Mouse (Mus musculus): ENCODE results near the gene Stx4a. TPM values are rescaled to one million over a fixed set of nuclear protein-coding genes. Genes with fewer than 3 reads are reported as not detected.
A peak's percentile ranks its signal among the peaks of the same experiment; 100 is the strongest.

Gene Stx4a
- polyA plus RNA-seq, 1 experiment from 2014 or later: 39.1 TPM

DNA sequence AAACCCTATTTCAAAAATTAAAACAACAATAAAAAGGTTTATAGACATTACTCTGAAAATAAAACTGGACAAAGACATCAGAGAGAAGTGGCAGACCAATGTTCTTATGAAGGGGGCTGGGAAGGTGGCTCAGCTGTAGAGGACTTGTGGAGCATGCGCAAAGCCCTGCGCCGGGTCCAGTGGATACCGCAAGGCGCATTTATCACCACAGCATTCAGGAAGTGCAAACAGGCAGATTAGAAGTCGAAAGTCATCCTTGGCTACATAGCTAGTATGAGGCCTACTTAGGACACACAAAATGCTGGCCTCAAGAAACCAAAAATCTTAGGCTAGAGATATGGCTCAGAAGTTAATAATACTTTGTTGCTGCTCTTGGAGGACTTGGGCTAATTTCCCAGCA is 34.2 kb downstream of the Stx4a start:
- H3K9me3 ChIP-seq (replicated peaks; ENCODE audit: low read length): no peaks in the 10 kb centered on the region
- H3K4me2 ChIP-seq (ENCODE audit: low read length): no peak overlapping the region
- no peak overlapping the region for H3K4me3 ChIP-seq (replicated peaks; ENCODE audit: low read depth, low read length)
- no peak overlapping the region for H3K27ac ChIP-seq
- TF ChIP-seq CTCF (IDR thresholded peaks at IDR 0.05; ENCODE audit: low read depth): no peak
- WGBS: 89% methylated on average over 6 of the region's 6 CpGs
- DNase-seq (ENCODE audit: low spot score) (no peak), ATAC-seq (replicated peaks; ENCODE audit: low FRiP score, low read depth) (no peak)
- no peaks in the 10 kb centered on the region for H3K27me3 ChIP-seq (ENCODE audit: insufficient read depth, low read length)
- no peaks in the 10 kb centered on the region for H3K36me3 ChIP-seq (ENCODE audit: insufficient read depth, low read length)
- no peaks in the 10 kb centered on the region for H3K4me1 ChIP-seq (replicated peaks; ENCODE audit: insufficient read depth, low read length)
- no peak overlapping the region for H3K9ac ChIP-seq (ENCODE audit: low read depth, low read length)

DNA sequence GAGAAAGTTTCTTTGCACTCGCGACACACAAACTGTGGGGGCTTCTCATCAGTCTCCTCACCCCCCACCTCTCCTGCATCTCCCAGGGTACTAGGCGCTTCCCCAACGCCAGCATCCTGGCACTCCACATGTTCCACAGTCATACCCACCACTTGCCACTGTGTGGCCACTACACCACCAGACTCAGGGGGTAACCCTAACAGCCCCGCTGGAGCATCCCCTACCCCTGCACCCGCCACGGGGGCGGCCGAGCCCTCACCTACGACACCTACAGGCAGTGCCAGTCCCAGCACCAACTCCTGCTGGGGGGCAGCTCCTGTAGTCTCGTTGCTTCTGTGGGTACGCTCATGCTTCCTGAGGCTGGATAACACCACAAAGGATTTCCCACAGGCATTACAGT is 42.3 kb downstream of the Stx4a start:
- H3K27ac ChIP-seq: no peak overlapping the region
- no peaks in the 10 kb centered on the region for H3K27me3 ChIP-seq (ENCODE audit: insufficient read depth, low read length)
- H3K4me1 ChIP-seq (replicated peaks; ENCODE audit: insufficient read depth, low read length): no peaks in the 10 kb centered on the region
- H3K4me2 ChIP-seq (ENCODE audit: low read length): no peak overlapping the region
- no peak overlapping the region for H3K9ac ChIP-seq (ENCODE audit: low read depth, low read length)
- ATAC-seq (replicated peaks; ENCODE audit: low FRiP score, low read depth) (peak; percentile 57; the same call in 1 of the 2 replicates), DNase-seq (ENCODE audit: low spot score) (no peak)
- TF ChIP-seq CTCF (IDR thresholded peaks at IDR 0.05; ENCODE audit: low read depth): no peak
- H3K4me3 ChIP-seq (replicated peaks; ENCODE audit: low read depth, low read length): no peak overlapping the region
- 95% methylated on average over 12 of the region's 12 CpGs for WGBS
- H3K36me3 ChIP-seq (ENCODE audit: insufficient read depth, low read length): peaks cover 24% of the 10 kb centered on the region
- no peaks in the 10 kb centered on the region for H3K9me3 ChIP-seq (replicated peaks; ENCODE audit: low read length)

DNA sequence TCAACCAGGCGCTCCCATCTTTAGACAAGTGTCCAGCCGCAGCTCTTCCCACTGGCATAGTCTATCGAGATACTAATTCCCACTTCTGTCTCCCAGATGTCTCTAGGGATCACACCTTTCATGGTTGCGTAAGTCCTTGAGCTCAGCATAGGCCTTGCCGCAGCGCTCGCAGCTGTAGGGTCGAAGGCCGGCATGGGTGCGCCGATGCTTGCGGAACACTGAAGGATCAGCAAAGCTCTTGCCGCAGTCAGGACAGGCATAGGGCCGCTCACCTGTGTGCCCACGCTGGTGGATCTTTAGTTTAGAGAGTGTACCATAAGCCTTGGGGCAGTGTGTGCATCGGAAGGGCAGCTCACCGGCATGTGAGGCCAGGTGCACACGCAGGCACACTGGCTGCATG is 43.5 kb downstream of the Stx4a start:
- no peaks in the 10 kb centered on the region for H3K9me3 ChIP-seq (replicated peaks; ENCODE audit: low read length)
- 96% methylated on average over 18 of the region's 18 CpGs for WGBS
- TF ChIP-seq CTCF (IDR thresholded peaks at IDR 0.05; ENCODE audit: low read depth): no peak
- no peak overlapping the region for H3K9ac ChIP-seq (ENCODE audit: low read depth, low read length)
- H3K4me1 ChIP-seq (replicated peaks; ENCODE audit: insufficient read depth, low read length): no peaks in the 10 kb centered on the region
- H3K27me3 ChIP-seq (ENCODE audit: insufficient read depth, low read length): no peaks in the 10 kb centered on the region
- no peak overlapping the region for H3K4me3 ChIP-seq (replicated peaks; ENCODE audit: low read depth, low read length)
- ATAC-seq (replicated peaks; ENCODE audit: low FRiP score, low read depth) (no peak), DNase-seq (ENCODE audit: low spot score) (no peak)
- no peak overlapping the region for H3K4me2 ChIP-seq (ENCODE audit: low read length)
- no peak overlapping the region for H3K27ac ChIP-seq
- peaks cover 24% of the 10 kb centered on the region for H3K36me3 ChIP-seq (ENCODE audit: insufficient read depth, low read length)

DNA sequence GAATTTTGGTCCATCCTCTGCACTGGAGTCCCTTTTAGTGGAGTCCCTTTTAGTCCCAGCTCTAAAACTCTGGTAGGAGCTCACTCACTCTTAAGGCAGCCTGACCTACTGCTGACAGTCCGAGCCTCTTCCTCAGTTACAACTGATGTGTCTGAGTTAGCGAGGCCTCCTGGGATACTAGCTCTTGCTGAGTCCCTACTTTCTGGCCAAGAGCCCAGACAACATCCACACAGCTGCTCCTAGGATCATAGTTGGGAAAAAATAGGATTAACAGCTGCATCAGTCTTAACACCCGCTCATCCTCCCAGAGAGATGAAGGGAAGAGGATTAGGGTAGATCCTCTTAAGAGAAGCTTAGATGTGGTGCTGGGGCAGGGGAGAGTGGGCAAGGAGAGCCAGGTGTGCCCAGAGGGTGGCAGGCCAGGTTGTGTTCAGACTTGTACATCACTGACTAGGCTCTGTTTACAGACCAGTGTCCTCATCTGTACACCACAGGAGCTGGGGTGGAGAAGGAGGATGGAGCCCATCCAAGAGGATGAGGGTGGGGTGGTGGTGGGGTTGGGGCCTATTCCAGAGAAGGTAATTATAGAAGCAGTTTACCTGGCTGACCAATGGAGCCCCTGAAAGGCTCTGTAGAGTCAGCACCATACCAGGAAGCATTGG is 45.2 kb downstream of the Stx4a start:
- ATAC-seq (replicated peaks; ENCODE audit: low FRiP score, low read depth): no peak
- no peaks in the 10 kb centered on the region for H3K27me3 ChIP-seq (ENCODE audit: insufficient read depth, low read length)

DNA sequence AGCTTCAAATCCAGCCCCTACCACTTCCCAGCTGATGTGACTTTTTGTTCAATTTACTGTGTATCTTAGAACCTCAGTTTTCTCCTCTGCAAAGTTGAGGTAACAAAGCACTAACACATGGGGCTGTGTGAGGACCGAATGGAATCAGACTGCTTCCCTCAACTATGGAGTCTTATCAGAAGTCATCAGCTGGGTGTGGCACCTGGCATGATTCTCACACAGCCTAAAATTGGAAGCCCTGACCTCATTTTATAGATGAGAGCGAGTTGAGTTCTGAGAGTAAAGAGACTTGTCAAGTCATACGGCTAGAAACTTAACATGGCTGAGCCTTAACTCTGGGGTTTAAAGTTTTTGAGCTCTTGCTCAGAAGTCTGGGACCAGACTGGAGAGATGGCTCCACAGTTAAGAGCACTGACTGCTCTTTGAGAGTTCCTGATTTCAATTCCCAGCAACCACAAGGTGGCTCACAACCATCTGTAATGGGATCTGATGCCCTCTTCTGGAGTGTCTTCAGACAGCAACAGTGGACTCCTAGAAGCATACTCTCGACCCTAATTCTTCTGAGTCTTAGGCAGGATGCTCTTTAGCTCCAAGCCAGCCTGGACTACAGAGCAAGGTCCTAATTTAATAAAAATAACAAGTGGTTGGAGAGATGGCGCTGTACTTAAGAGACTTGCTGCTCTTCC is 46.2 kb downstream of the Stx4a start:
- 81% methylated on average over 5 of the region's 5 CpGs for WGBS
- TF ChIP-seq CTCF (IDR thresholded peaks at IDR 0.05; ENCODE audit: low read depth): peak; percentile 47; the same call in 1 of the 2 replicates
- Histone ChIP-seq H3K4me2 (ENCODE audit: low read length) (no peak overlapping the region), H3K27me3 (ENCODE audit: insufficient read depth, low read length) (no peaks in the 10 kb centered on the region), H3K9ac (ENCODE audit: low read depth, low read length) (no peak overlapping the region), H3K4me1 (replicated peaks; ENCODE audit: insufficient read depth, low read length) (peaks cover 10% of the 10 kb centered on the region; the same call in 1 of the 2 replicates), H3K36me3 (ENCODE audit: insufficient read depth, low read length) (peaks cover 24% of the 10 kb centered on the region), H3K9me3 (replicated peaks; ENCODE audit: low read length) (no peaks in the 10 kb centered on the region), H3K4me3 (replicated peaks; ENCODE audit: low read depth, low read length) (no peak overlapping the region), H3K27ac (no peak overlapping the region)
- ATAC-seq (replicated peaks; ENCODE audit: low FRiP score, low read depth) (no peak), DNase-seq (ENCODE audit: low spot score) (no peak)

More for the DNA sequence above, 45.2 kb downstream of the Stx4a start:
- Histone ChIP-seq H3K9ac (ENCODE audit: low read depth, low read length) (no peak overlapping the region), H3K27ac (no peak overlapping the region), H3K9me3 (replicated peaks; ENCODE audit: low read length) (no peaks in the 10 kb centered on the region), H3K36me3 (ENCODE audit: insufficient read depth, low read length) (peaks cover 24% of the 10 kb centered on the region), H3K4me3 (replicated peaks; ENCODE audit: low read depth, low read length) (no peak overlapping the region), H3K4me2 (ENCODE audit: low read length) (no peak overlapping the region), H3K4me1 (replicated peaks; ENCODE audit: insufficient read depth, low read length) (peaks cover 6% of the 10 kb centered on the region; the same call in 1 of the 2 replicates)
- DNase-seq (ENCODE audit: low spot score): peak; percentile 53
- TF ChIP-seq CTCF (IDR thresholded peaks at IDR 0.05; ENCODE audit: low read depth): no peak
- whole genome bisulfite sequencing: 70% methylated on average over 3 of the region's 3 CpGs

DNA sequence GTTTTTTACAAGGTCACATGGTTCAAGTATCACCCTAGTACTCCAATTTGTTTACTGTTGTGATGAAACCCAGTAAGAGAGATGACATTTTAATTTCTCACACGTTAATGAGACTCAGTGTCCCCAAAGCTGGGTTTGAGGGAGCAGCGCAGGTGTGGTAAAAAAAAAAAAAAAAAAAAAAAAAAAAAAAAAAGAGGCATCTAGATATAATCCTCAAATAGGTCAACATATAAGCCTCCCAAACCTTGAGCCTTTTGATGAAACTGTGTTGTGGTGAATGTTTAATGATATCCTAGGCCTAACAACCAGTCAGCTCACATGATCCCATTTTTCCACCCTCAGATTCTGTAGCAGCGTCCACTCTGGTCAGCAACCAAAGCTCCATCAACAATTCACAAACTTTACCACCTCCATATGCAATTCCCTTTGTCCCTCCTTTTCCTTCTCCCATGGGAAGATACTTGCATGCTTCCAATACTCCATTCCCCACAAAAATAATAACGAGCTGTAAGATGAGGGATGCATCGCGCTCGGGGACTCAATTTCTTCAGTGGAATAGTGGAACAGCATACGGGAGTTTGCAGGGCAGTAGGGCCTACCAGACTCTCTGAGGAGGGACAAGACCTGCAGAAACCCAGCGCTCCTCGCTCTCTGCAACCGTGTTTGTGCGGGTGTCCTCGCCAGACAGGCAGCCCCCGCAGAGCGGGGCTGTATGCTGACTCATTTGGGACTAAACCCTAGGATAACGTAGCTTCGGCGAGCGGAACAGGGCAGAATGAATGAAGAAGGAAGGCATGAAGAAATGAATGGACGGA is 50.9 kb downstream of the Stx4a start:
- Histone ChIP-seq H3K9ac (ENCODE audit: low read depth, low read length) (peak overlapping the region; percentile 90), H3K36me3 (ENCODE audit: insufficient read depth, low read length) (peaks cover 18% of the 10 kb centered on the region), H3K4me3 (replicated peaks; ENCODE audit: low read depth, low read length) (peak overlapping the region; percentile 79), H3K4me2 (ENCODE audit: low read length) (peak overlapping the region; percentile 66), H3K27me3 (ENCODE audit: insufficient read depth, low read length) (no peaks in the 10 kb centered on the region), H3K27ac (peak overlapping the region; percentile 47; the same call in 1 of the 2 replicates), H3K9me3 (replicated peaks; ENCODE audit: low read length) (no peaks in the 10 kb centered on the region), H3K4me1 (replicated peaks; ENCODE audit: insufficient read depth, low read length) (peaks cover 16% of the 10 kb centered on the region; the same call in 1 of the 2 replicates)
- 1% methylated on average over 20 of the region's 20 CpGs for WGBS
- no peak for TF ChIP-seq CTCF (IDR thresholded peaks at IDR 0.05; ENCODE audit: low read depth)
- DNase-seq (ENCODE audit: low spot score): no peak
- peak; percentile 19; the same call in 1 of the 2 replicates for ATAC-seq (replicated peaks; ENCODE audit: low FRiP score, low read depth)
